Mouse (Mus musculus) heart, adult 2 months (tissue): ENCODE results near the gene Lypd6. TPM values are rescaled to one million over a fixed set of nuclear protein-coding genes. Genes with fewer than 3 reads are reported as not detected.

Experiments
- DNase-seq, 2 experiments: peaks; one replicate each; pipeline ENCODE4 v3.0.0; 2021
- H3K27ac ChIP-seq: fragments of 200-600 bp; 2 replicates; pipeline ENCODE4 v1.8.1; 2022
- H3K27me3 ChIP-seq: fragments of 200-500 bp; 2 replicates; pipeline ENCODE4 v1.6.1; 2012; ENCODE audit warnings: mild to moderate bottlenecking, low read length, inconsistent platforms, mixed read lengths; ENCODE audit not compliant: control insufficient read depth, insufficient read depth
- H3K36me3 ChIP-seq: fragments of 200-500 bp; 2 replicates; pipeline ENCODE4 v1.6.1; 2012; ENCODE audit warnings: low read length, inconsistent platforms; ENCODE audit not compliant: control insufficient read depth, insufficient read depth
- H3K4me1 ChIP-seq: fragments of 200-500 bp; 2 replicates; pipeline ENCODE4 v1.6.1; 2011; ENCODE audit warnings: low read length; ENCODE audit not compliant: control insufficient read depth, insufficient read depth
- H3K4me3 ChIP-seq: fragments of 200-600 bp; 2 replicates; pipeline ENCODE4 v1.8.1; 2022
- H3K79me2 ChIP-seq: fragments of 200-500 bp; replicated peaks from 2 replicates; pipeline ENCODE4 v1.6.1; 2012; ENCODE audit warnings: mild to moderate bottlenecking, inconsistent platforms, low read length, moderate library complexity, mixed read lengths; ENCODE audit not compliant: control insufficient read depth, insufficient read depth
- H3K9ac ChIP-seq: fragments of 200-500 bp; 2 replicates; pipeline ENCODE4 v1.6.1; 2012; ENCODE audit warnings: low read depth, mild to moderate bottlenecking, control low read depth, inconsistent platforms, low read length, mixed read lengths
- CTCF ChIP-seq: fragments of 200-600 bp; IDR thresholded peaks from 2 replicates; pipeline ENCODE4 v1.8.1; 2022; ENCODE audit warnings: antibody characterized with exemption, mild to moderate bottlenecking, moderate library complexity
- EP300 ChIP-seq: fragments of 200-500 bp; IDR thresholded peaks from 2 replicates; pipeline ENCODE4 v1.6.1; 2011; ENCODE audit warnings: low read depth, low read length, control low read depth; ENCODE audit not compliant: insufficient read depth
- POLR2A ChIP-seq: fragments of 200-500 bp; IDR thresholded peaks from 2 replicates; pipeline ENCODE4 v1.6.1; 2011; ENCODE audit warnings: mild to moderate bottlenecking, low read depth, low read length, control low read depth; ENCODE audit not compliant: insufficient read depth
- WGBS: fragments of 180-500 bp; shearing (Covaris S2); methylation state at CpG from one replicate; pipeline ENCODE4 v1.1.7; 2018; 5-methylcytosine and 5-hydroxymethylcytosine counted together
- intact Hi-C: fragments of 180-260 bp; cut with DNase I; formaldehyde crosslinking; loops from one replicate; pipeline ENCODE4 v1.15.1; 2025
- polyA plus RNA-seq: library from polyadenylated mRNA; depleted of rRNA; stranded (reverse); fragments of >200 nt; gene quantifications from 2 replicates; pipeline ENCODE4 v1.2.3, GENCODE M21; 2012
- total RNA-seq, 2 experiments: library from RNA; stranded (reverse); gene quantifications; 2 replicates each; pipeline ENCODE4 v1.2.3; 2021

Lypd6 gene
- total and polyA plus RNA-seq, 3 experiments = 0.32 to 0.78 (median 0.63) TPM

DNA sequence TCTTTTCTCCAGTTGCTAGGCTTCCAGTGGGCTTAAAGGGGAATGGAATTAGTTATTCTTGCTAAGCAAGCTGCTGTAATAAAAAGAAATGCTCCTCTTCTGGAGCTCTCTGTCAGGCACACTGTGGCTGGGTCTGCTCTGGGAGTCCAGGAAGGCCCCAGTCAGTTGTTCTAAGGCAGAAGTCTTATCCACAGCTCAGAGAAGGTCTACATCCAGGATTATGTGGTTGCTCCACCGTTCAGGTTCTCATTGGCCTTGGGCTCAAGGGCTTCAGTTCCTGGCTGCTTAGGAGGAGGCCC, 34.9 kb downstream of the Lypd6 start:
- TF ChIP-seq POLR2A (no peak), EP300 (no peak), CTCF (no peak)
- no peak overlapping the region for H3K9ac ChIP-seq
- no peak overlapping the region for H3K27ac ChIP-seq
- H3K79me2 ChIP-seq = no peaks in the 10 kb centered on the region
- intact Hi-C loops = no loop called here
- H3K36me3 ChIP-seq = no peaks in the 10 kb centered on the region
- no peak for DNase-seq
- no peaks in the 10 kb centered on the region for H3K4me1 ChIP-seq
- H3K4me3 ChIP-seq = no peak overlapping the region
- 77% methylated on average over 1 of the region's 1 CpGs for WGBS
- H3K27me3 ChIP-seq = no peaks in the 10 kb centered on the region

- DNase-seq = no peak
- Histone ChIP-seq H3K27ac (no peak overlapping the region), H3K27me3 (no peaks in the 10 kb centered on the region), H3K9ac (no peak overlapping the region), H3K36me3 (no peaks in the 10 kb centered on the region), H3K79me2 (no peaks in the 10 kb centered on the region), H3K4me1 (no peaks in the 10 kb centered on the region), H3K4me3 (no peak overlapping the region)
- TF ChIP-seq CTCF (no peak), POLR2A (no peak), EP300 (no peak)
- intact Hi-C loops = no loop called here
- whole genome bisulfite sequencing = 77% methylated on average over 7 of the region's 7 CpGs
Measured at GRCm38 (mm10) chr2:50103850-50104503, 37.7 kb downstream of the Lypd6 start.

GRCm38 (mm10) chr2:50105590-50105989, 39.4 kb downstream of the Lypd6 start:
- no peak overlapping the region for H3K9ac ChIP-seq
- no peaks in the 10 kb centered on the region for H3K79me2 ChIP-seq
- no peaks in the 10 kb centered on the region for H3K27me3 ChIP-seq
- DNase-seq = no peak
- peaks cover 2% of the 10 kb centered on the region; the same call in 1 of the 2 replicates for H3K4me1 ChIP-seq
- intact Hi-C loops = no loop called here
- no peaks in the 10 kb centered on the region for H3K36me3 ChIP-seq
- WGBS = 67% methylated on average over 3 of the region's 3 CpGs
- no peak overlapping the region for H3K4me3 ChIP-seq
- no peak overlapping the region for H3K27ac ChIP-seq
- TF ChIP-seq POLR2A (no peak), CTCF (no peak), EP300 (no peak)

DNA sequence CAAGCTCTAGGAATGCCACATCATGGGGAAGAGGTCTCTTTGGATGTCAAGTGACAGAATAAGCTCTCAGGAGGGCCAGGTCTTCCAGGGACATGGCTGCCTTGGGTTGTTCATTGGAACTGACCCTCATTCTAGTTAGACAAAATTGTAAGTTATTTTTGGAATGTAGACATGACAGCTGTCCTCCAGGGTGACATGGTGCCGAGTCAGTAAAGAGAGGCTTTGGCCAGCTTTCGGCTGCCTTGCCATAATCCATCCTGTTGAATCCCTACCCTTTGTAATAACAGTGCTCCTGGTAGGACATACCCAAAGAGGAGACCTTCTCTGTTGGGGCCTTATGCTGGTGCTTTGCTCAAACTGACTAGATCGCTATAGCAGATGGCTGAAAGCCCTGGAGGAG, 39.8 kb downstream of the Lypd6 start:
- intact Hi-C loops = no loop called here
- TF ChIP-seq EP300 (no peak), POLR2A (no peak), CTCF (no peak)
- Histone ChIP-seq H3K4me3 (no peak overlapping the region), H3K79me2 (no peaks in the 10 kb centered on the region), H3K27me3 (no peaks in the 10 kb centered on the region), H3K4me1 (peaks cover 2% of the 10 kb centered on the region; the same call in 1 of the 2 replicates), H3K27ac (no peak overlapping the region), H3K36me3 (no peaks in the 10 kb centered on the region), H3K9ac (no peak overlapping the region)
- no peak for DNase-seq
- WGBS = 72% methylated on average over 3 of the region's 3 CpGs

GRCm38 (mm10) chr2:50106879-50107278, 40.6 kb downstream of the Lypd6 start:
- Histone ChIP-seq H3K4me3 (no peak overlapping the region), H3K36me3 (no peaks in the 10 kb centered on the region), H3K27ac (no peak overlapping the region), H3K27me3 (no peaks in the 10 kb centered on the region), H3K79me2 (no peaks in the 10 kb centered on the region), H3K9ac (no peak overlapping the region), H3K4me1 (peaks cover 2% of the 10 kb centered on the region; the same call in 1 of the 2 replicates)
- 81% methylated on average over 3 of the region's 3 CpGs for WGBS
- intact Hi-C loops = no loop called here
- TF ChIP-seq POLR2A (no peak), EP300 (no peak), CTCF (no peak)
- DNase-seq = no peak

DNA sequence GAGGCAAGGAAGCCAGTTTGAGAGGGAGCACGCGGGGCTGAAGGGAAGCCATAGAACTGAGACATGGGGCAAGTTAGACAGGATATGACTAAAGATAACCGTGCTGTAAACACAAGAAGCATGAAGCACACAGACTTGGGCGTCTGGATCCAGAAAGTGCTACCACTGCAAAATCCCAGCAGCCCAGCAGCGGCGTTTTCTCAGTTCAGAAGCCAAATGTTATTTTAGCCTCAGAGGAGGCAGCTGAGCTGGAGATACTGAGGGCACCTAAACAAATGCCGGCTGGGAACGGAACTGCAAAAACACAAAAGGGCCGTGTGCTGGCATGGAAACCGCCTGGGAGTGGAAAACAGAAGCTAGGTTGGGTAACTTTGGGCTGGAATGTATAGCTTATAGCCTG, 43.9 kb downstream of the Lypd6 start:
- peak in 1 of 2 experiments; percentile 21 for DNase-seq
- Histone ChIP-seq H3K27me3 (no peaks in the 10 kb centered on the region), H3K4me1 (peaks cover 2% of the 10 kb centered on the region; the same call in 1 of the 2 replicates), H3K9ac (no peak overlapping the region), H3K36me3 (no peaks in the 10 kb centered on the region), H3K79me2 (no peaks in the 10 kb centered on the region), H3K27ac (no peak overlapping the region), H3K4me3 (no peak overlapping the region)
- TF ChIP-seq POLR2A (no peak), CTCF (no peak), EP300 (no peak)
- 7% methylated on average over 10 of the region's 10 CpGs for WGBS
- intact Hi-C loops = no loop called here
